Mouse (Mus musculus) C2C12 (cell line): ENCODE measurements around the gene Mlycd.

Source experiments
- CTCF ChIP-seq: IDR thresholded peaks from one replicate; pipeline ENCODE4 v1.5.1; 2011; ENCODE audit not compliant: control insufficient read depth, insufficient read depth, insufficient read length
- MAX ChIP-seq: IDR thresholded peaks from one replicate; pipeline ENCODE4 v1.6.1; 2011; ENCODE audit warnings: mild to moderate bottlenecking, control low read depth
- MYOD1 ChIP-seq: IDR thresholded peaks from one replicate; pipeline ENCODE4 v1.6.1; 2011; ENCODE audit warnings: low read depth; ENCODE audit not compliant: control insufficient read depth, insufficient read length
- USF1 ChIP-seq: IDR thresholded peaks from one replicate; pipeline ENCODE4 v1.6.1; 2011; ENCODE audit warnings: low read depth, mild to moderate bottlenecking, control low read depth, moderate library complexity

- TF ChIP-seq CTCF: no peak
- TF ChIP-seq MYOD1: no peak
- no peak for TF ChIP-seq MAX
- TF ChIP-seq USF1: no peak
These were observed 49.0 kb upstream of the Mlycd start for GRCm38 (mm10) chr8:119345683-119346075.
